Mouse (Mus musculus): ENCODE results near the gene Ntrk1. TPM values are rescaled to one million over a fixed set of nuclear protein-coding genes. Genes with fewer than 3 reads are reported as not detected.
A peak's percentile ranks its signal among the peaks of the same experiment; 100 is the strongest.

The Ntrk1 gene
- polyA plus RNA-seq, 1 experiment from 2014 or later = 10.7 TPM

- H3K27me3 ChIP-seq (replicated peaks; ENCODE audit: low read depth, poor library complexity, severe bottlenecking) = peaks cover 55% of the 10 kb centered on the region
- peaks cover 95% of the 10 kb centered on the region for H3K4me1 ChIP-seq
- WGBS = 38% methylated on average over 4 of the region's 4 CpGs
- no peak for DNase-seq (ENCODE audit: low spot score)
- H3K9me3 ChIP-seq = no peaks in the 10 kb centered on the region
- peak overlapping the region; percentile 38; the same call in 1 of the 2 replicates for H3K4me3 ChIP-seq
- H3K27ac ChIP-seq (replicated peaks) = peak overlapping the region; percentile 83
- peaks cover 4% of the 10 kb centered on the region; the same call in 1 of the 2 replicates for H3K36me3 ChIP-seq (replicated peaks)
Observed at GRCm38 (mm10) chr3:87763202-87763601, 31.8 kb downstream of the Ntrk1 start.

DNA sequence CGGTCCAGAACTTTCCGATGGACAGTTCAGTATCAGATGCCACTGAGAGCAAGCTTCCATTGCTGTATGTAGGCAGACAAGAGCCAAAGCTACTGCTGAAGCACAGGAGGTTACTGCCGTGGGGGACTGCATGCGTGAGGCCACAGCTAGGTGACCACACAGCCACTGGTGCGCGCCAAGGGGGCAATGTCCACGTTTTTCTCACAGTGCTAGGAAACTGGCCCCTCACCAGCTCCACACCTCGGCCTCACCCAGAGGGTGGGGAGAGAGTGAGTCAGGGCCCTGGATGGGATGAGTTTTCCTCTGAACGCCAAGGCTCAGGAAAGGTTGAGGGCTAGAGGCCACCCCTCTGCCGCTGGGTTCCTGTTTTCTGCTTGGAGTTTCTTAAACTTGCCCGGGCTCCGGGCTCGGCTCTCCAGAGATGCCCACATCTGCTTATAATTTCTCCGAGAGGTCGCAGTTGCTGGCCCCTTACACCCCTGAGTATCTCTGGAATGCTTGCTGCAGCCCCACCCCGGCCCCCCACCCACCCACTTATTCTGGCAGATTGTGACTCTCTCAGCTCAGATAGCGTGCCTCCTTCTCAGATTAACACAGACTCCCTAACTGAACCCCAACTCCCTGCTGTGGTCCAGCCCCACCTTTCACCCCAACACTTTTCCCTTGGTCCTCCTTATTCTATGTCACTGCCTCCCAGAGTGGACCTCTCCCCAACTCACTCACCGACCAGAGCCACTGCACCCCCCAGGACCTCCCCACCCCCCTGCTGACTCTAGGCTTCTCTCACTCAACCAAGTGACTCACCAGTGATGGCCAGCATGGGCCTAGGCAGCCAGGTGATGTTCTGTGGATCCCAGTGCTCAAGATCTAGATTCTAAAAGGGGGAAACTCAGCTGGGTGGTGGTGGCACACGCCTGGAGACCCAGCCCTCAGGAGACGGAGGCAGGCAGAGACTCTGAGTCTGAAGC, 33.3 kb downstream of the Ntrk1 start:
- H3K27me3 ChIP-seq (replicated peaks; ENCODE audit: low read depth, poor library complexity, severe bottlenecking) = peaks cover 55% of the 10 kb centered on the region
- WGBS = 48% methylated on average over 20 of the region's 20 CpGs
- H3K4me3 ChIP-seq = peak overlapping the region; percentile 21; the same call in 1 of the 2 replicates
- H3K9me3 ChIP-seq = no peaks in the 10 kb centered on the region
- peak overlapping the region; percentile 83 for H3K27ac ChIP-seq (replicated peaks)
- peak; percentile 64 for DNase-seq (ENCODE audit: low spot score)
- peaks cover 85% of the 10 kb centered on the region for H3K4me1 ChIP-seq
- H3K36me3 ChIP-seq (replicated peaks) = peaks cover 9% of the 10 kb centered on the region; the same call in 1 of the 2 replicates

DNA sequence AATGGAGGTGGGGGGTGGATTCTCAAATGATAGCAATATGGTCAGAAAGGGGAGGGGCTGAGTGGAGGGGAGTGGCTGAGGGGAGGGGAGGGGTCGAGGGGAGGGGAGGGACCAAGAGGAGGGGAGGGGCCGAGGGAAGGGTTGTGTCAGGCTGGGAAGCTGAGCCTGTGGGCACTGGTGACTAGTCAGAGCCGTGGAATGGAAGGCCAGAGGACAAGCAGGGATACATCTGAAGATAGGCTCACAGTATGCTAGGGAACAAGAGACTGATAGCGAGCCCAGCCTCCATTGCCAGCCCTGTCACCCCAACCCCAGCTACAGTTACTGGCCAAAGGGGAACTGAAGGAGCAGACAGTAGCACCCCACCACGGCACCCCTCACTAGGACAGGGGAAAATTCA, 36.3 kb downstream of the Ntrk1 start:
- peak overlapping the region; percentile 41 for H3K27ac ChIP-seq (replicated peaks)
- H3K27me3 ChIP-seq (replicated peaks; ENCODE audit: low read depth, poor library complexity, severe bottlenecking) = peaks cover 55% of the 10 kb centered on the region
- H3K9me3 ChIP-seq = no peaks in the 10 kb centered on the region
- DNase-seq (ENCODE audit: low spot score) = peak; percentile 42
- H3K36me3 ChIP-seq (replicated peaks) = peaks cover 15% of the 10 kb centered on the region; the same call in 1 of the 2 replicates
- peaks cover 67% of the 10 kb centered on the region for H3K4me1 ChIP-seq
- H3K4me3 ChIP-seq = no peak overlapping the region
- 44% methylated on average over 4 of the region's 5 CpGs for WGBS

DNA sequence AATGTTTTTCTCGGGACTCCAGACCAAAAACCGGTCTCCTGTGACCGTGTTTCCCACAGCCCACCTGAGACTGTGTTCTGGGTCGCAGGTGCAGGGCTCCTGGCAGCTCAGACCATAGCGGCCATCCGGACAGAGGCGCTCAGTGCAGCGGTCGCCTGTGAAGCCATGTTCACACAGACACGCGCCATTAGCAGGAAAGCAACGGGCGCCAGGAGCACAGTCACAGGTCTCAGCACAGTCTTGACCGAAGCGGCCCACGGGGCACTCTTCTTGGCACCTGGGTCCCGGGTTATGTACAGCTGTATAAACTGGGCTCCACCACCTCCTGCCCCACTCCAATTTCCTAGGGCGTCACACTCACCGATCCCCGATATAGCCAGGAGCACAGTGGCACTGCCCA, 38.5 kb downstream of the Ntrk1 start:
- peak overlapping the region; percentile 44 for H3K4me3 ChIP-seq
- DNase-seq (ENCODE audit: low spot score) = no peak
- WGBS = 48% methylated on average over 20 of the region's 20 CpGs
- H3K27me3 ChIP-seq (replicated peaks; ENCODE audit: low read depth, poor library complexity, severe bottlenecking) = peaks cover 58% of the 10 kb centered on the region
- H3K9me3 ChIP-seq = no peaks in the 10 kb centered on the region
- H3K27ac ChIP-seq (replicated peaks) = peak overlapping the region; percentile 58; the same call in 1 of the 2 replicates
- peaks cover 23% of the 10 kb centered on the region; the same call in 1 of the 2 replicates for H3K36me3 ChIP-seq (replicated peaks)
- peaks cover 46% of the 10 kb centered on the region for H3K4me1 ChIP-seq

DNA sequence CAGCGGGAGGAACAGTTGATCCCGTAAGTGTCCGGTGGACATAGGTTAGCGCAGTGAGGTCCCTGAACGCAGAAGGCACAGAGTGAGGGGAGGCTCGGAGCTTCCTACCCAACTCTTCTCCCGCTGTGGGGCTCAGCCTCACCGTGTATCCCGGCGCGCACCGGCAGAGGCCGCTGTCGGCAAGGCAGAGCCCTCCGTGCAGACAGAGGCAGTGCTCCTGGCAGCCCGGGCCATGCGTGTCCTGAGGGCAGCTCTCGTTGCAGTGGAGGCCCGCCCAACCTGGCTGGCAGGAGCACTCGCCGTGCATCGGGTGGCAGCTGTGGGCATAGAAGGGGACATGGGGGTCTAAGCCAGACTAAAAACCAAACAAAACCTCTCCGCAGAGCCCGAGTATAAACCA, 39.0 kb downstream of the Ntrk1 start:
- Histone ChIP-seq H3K27me3 (replicated peaks; ENCODE audit: low read depth, poor library complexity, severe bottlenecking) (peaks cover 63% of the 10 kb centered on the region), H3K27ac (replicated peaks) (peak overlapping the region; percentile 58), H3K4me1 (peaks cover 40% of the 10 kb centered on the region), H3K4me3 (peak overlapping the region; percentile 44), H3K9me3 (no peaks in the 10 kb centered on the region), H3K36me3 (replicated peaks) (peaks cover 25% of the 10 kb centered on the region; the same call in 1 of the 2 replicates)
- 3% methylated on average over 24 of the region's 24 CpGs for WGBS
- peak; percentile 91 for DNase-seq (ENCODE audit: low spot score)

DNA sequence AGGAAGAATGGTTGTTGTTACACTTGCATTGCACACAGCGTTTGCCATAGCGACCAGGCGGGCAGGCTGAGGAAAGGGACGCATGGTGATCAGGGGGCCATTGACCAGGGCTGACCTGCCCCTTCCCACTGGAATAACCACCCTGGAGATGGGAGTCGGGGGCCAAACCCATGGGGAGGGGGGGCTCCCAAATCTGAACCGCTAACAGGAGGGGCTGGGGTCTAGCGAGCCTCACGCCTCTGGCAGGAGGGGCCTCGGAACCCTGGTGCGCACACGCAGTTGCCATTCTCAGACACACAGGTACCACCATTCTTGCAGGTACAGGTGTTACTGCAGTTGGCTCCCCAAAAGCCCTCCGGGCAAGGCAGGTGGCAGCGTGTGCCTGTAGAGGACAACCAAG, 41.1 kb downstream of the Ntrk1 start:
- no peak overlapping the region for H3K4me3 ChIP-seq
- H3K27me3 ChIP-seq (replicated peaks; ENCODE audit: low read depth, poor library complexity, severe bottlenecking) = peaks cover 71% of the 10 kb centered on the region
- H3K36me3 ChIP-seq (replicated peaks) = peaks cover 20% of the 10 kb centered on the region; the same call in 1 of the 2 replicates
- DNase-seq (ENCODE audit: low spot score) = no peak
- H3K9me3 ChIP-seq = no peaks in the 10 kb centered on the region
- WGBS = 84% methylated on average over 13 of the region's 13 CpGs
- peaks cover 23% of the 10 kb centered on the region for H3K4me1 ChIP-seq
- no peak overlapping the region for H3K27ac ChIP-seq (replicated peaks)

- peaks cover 66% of the 10 kb centered on the region for H3K27me3 ChIP-seq (replicated peaks; ENCODE audit: low read depth, poor library complexity, severe bottlenecking)
- peaks cover 18% of the 10 kb centered on the region for H3K4me1 ChIP-seq
- no peak overlapping the region for H3K4me3 ChIP-seq
- no peak overlapping the region for H3K27ac ChIP-seq (replicated peaks)
- 90% methylated on average over 3 of the region's 3 CpGs for WGBS
- peaks cover 18% of the 10 kb centered on the region; the same call in 1 of the 2 replicates for H3K36me3 ChIP-seq (replicated peaks)
- H3K9me3 ChIP-seq = no peaks in the 10 kb centered on the region
- no peak for DNase-seq (ENCODE audit: low spot score)
Observed at GRCm38 (mm10) chr3:87752567-87752966, 42.4 kb downstream of the Ntrk1 start.

DNA sequence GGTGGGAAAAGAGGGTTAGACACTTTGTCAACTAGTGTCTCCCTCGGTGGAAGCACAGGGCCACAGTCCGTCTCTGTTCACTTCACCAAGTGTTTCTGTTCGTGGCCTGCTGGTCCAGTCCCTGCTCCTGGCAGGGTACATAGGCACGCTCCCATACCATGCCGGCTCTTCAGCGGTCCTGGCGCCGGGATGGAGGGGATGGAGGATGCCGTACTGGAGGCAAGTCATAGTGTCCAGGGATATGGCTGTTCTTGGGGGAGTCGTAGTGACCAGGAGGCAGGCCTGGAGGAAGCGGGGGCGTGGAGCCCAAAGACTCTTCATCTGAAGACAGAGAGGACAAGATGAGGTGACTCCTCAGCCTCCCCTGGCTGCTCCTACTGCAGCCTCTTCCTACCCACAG, 45.0 kb downstream of the Ntrk1 start:
- Histone ChIP-seq H3K4me1 (peaks cover 17% of the 10 kb centered on the region), H3K27me3 (replicated peaks; ENCODE audit: low read depth, poor library complexity, severe bottlenecking) (peaks cover 55% of the 10 kb centered on the region), H3K27ac (replicated peaks) (no peak overlapping the region), H3K36me3 (replicated peaks) (peaks cover 18% of the 10 kb centered on the region; the same call in 1 of the 2 replicates), H3K4me3 (no peak overlapping the region), H3K9me3 (no peaks in the 10 kb centered on the region)
- no peak for DNase-seq (ENCODE audit: low spot score)
- WGBS = 91% methylated on average over 12 of the region's 12 CpGs

DNA sequence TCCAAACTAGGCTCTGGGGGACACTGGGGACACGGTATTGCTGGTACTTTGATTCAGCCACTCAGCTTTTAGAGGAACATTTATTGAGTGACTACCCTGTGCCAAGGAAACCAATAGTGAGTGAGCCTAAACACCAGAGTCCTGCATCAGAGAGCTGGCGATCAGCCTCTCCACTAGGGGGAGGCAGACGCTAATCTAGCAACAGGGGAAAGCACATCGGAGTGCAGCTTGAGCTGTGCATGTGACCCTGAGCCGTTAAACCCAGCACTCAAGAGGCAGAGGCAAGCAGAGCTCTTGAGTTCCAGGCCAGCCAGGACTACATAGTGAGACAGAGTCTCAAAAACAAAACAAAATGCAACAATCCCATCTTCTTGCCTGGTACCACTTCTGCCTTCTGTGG, 45.9 kb downstream of the Ntrk1 start:
- no peak overlapping the region for H3K27ac ChIP-seq (replicated peaks)
- DNase-seq (ENCODE audit: low spot score) = peak; percentile 59
- peaks cover 14% of the 10 kb centered on the region; the same call in 1 of the 2 replicates for H3K36me3 ChIP-seq (replicated peaks)
- no peak overlapping the region for H3K4me3 ChIP-seq
- WGBS = 16% methylated on average over 5 of the region's 5 CpGs
- peaks cover 46% of the 10 kb centered on the region for H3K27me3 ChIP-seq (replicated peaks; ENCODE audit: low read depth, poor library complexity, severe bottlenecking)
- peaks cover 22% of the 10 kb centered on the region for H3K4me1 ChIP-seq
- no peaks in the 10 kb centered on the region for H3K9me3 ChIP-seq

DNA sequence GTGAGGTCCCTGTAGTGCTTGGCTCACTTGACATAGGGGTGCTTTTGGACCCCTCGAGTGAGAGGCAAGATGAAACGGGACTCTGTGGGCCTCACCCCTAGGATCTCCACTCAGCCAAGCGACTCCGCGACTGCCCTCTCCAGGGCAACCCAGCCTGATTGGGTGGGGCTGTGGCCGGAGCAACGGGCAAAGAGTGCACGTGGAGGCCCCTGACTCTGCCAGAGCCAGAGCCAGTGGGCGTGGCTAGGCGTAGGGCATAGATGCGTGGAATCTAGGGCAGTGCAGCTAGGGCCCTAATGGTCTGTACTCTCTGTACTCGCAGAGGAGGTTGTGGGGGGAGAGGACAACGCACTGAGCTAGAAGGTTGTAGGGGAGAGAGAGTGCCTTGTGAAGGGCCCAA, 46.5 kb downstream of the Ntrk1 start, which contains the start of gene Lrrc71:
Lrrc71 (minus strand) TSS at position 195 of the 400 bp plus-strand sequence.
- WGBS = 52% methylated on average over 13 of the region's 13 CpGs
- no peaks in the 10 kb centered on the region for H3K9me3 ChIP-seq
- H3K36me3 ChIP-seq (replicated peaks) = peaks cover 12% of the 10 kb centered on the region; the same call in 1 of the 2 replicates
- H3K27ac ChIP-seq (replicated peaks) = no peak within 1 kb of the TSS
- H3K4me3 ChIP-seq = no peak within 1 kb of the TSS
- no peak for DNase-seq (ENCODE audit: low spot score)
- peaks cover 39% of the 10 kb centered on the region for H3K27me3 ChIP-seq (replicated peaks; ENCODE audit: low read depth, poor library complexity, severe bottlenecking)
- peaks cover 22% of the 10 kb centered on the region for H3K4me1 ChIP-seq

GRCm38 (mm10) chr3:87745036-87745659, 49.8 kb downstream of the Ntrk1 start:
- H3K4me1 ChIP-seq = peaks cover 22% of the 10 kb centered on the region
- peak overlapping the region; percentile 34 for H3K4me3 ChIP-seq
- DNase-seq (ENCODE audit: low spot score) = peak; percentile 51
- H3K9me3 ChIP-seq = no peaks in the 10 kb centered on the region
- H3K27ac ChIP-seq (replicated peaks) = peak overlapping the region; percentile 79
- H3K36me3 ChIP-seq (replicated peaks) = peaks cover 2% of the 10 kb centered on the region; the same call in 1 of the 2 replicates
- H3K27me3 ChIP-seq (replicated peaks; ENCODE audit: low read depth, poor library complexity, severe bottlenecking) = peaks cover 25% of the 10 kb centered on the region
- WGBS = 29% methylated on average over 18 of the region's 18 CpGs

DNA sequence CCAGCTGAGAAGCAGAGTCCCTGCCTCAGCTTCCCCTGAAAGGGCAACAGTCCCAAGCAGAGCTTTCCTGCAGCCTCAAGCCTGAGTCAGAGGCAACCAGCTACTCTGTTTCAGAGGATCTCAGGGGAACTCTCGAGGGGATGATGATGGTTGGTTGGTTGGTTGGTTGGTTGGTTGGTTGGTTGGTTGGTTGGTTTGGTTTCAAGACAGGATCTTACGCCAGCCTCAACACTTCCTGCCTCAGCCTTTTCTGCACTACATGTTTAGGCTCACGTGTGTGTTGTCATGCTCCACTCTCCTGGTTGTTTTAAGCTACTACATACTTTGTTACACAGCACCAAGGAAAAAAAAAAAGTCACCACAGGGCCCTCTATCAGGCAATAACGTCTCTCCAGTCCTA, 51.0 kb downstream of the Ntrk1 start:
- WGBS = 89% methylated on average over 4 of the region's 4 CpGs
- H3K27ac ChIP-seq (replicated peaks) = no peak overlapping the region
- H3K4me1 ChIP-seq = peaks cover 22% of the 10 kb centered on the region
- peaks cover 21% of the 10 kb centered on the region; the same call in 1 of the 2 replicates for H3K27me3 ChIP-seq (replicated peaks; ENCODE audit: low read depth, poor library complexity, severe bottlenecking)
- H3K4me3 ChIP-seq = no peak overlapping the region
- H3K36me3 ChIP-seq (replicated peaks) = peaks cover 12% of the 10 kb centered on the region
- no peaks in the 10 kb centered on the region for H3K9me3 ChIP-seq
- no peak for DNase-seq (ENCODE audit: low spot score)
